Mouse (Mus musculus) neural tube, embryonic 14.5 days (tissue): ENCODE results near the gene Bco2. TPM values are rescaled to one million over a fixed set of nuclear protein-coding genes. Genes with fewer than 3 reads are reported as not detected.
A peak's percentile ranks its signal among the peaks of the same experiment; 100 is the strongest.

Source experiments
- ATAC-seq: fragments of 200-750 bp; cut with Nextera tagmentation; 2 replicates; pipeline ENCODE4 v1.8.0; 2017; ENCODE audit warnings: low read depth, mild to moderate bottlenecking, moderate TSS enrichment, moderate library complexity
- H3K27ac ChIP-seq: fragments of 300-500 bp; sonication (generic); 2 replicates; pipeline ENCODE4 v1.5.1; 2014; ENCODE audit warnings: low read depth, mild to moderate bottlenecking, control low read depth, low read length, moderate library complexity, mixed read lengths
- H3K27me3 ChIP-seq: fragments of 300-500 bp; sonication (generic); 2 replicates; pipeline ENCODE4 v1.6.1; 2014; ENCODE audit warnings: low read length; ENCODE audit not compliant: control insufficient read depth, insufficient read depth
- H3K36me3 ChIP-seq: fragments of 300-500 bp; sonication (generic); 2 replicates; pipeline ENCODE4 v1.6.1; 2014; ENCODE audit warnings: low read length, mixed read lengths; ENCODE audit not compliant: control insufficient read depth, insufficient read depth
- H3K4me1 ChIP-seq: fragments of 300-500 bp; sonication (generic); 2 replicates; pipeline ENCODE4 v1.6.1; 2014; ENCODE audit warnings: low read length; ENCODE audit not compliant: control insufficient read depth, insufficient read depth
- H3K4me2 ChIP-seq: fragments of 300-500 bp; sonication (generic); 2 replicates; pipeline ENCODE4 v1.6.1; 2014; ENCODE audit warnings: mild to moderate bottlenecking, low read depth, low read length, control low read depth
- H3K4me3 ChIP-seq: fragments of 300-500 bp; sonication (generic); 2 replicates; pipeline ENCODE4 v1.5.1; 2014; ENCODE audit warnings: low read depth, low read length, control low read depth, mixed read lengths
- H3K9ac ChIP-seq: fragments of 300-500 bp; sonication (generic); replicated peaks from 2 replicates; pipeline ENCODE4 v1.6.1; 2014; ENCODE audit warnings: low read depth, mild to moderate bottlenecking, control low read depth, low read length, mixed read lengths
- H3K9me3 ChIP-seq: fragments of 300-500 bp; sonication (generic); 2 replicates; pipeline ENCODE4 v1.6.1; 2016; ENCODE audit warnings: low read length; ENCODE audit not compliant: control insufficient read depth
- WGBS: fragments of 180-500 bp; shearing (Covaris S2); extraction: QIAGEN DNeasy Blood & Tissue Kit; methylation state at CpG from one replicate; pipeline ENCODE4 v1.1.7; 2014; 5-methylcytosine and 5-hydroxymethylcytosine counted together
- polyA plus RNA-seq: library from polyadenylated mRNA; unstranded; fragments of >200 nt; fragmentation: Nextera tagmentation; extraction: Ambion mirVana; gene quantifications from 2 replicates; pipeline ENCODE4 v1.2.1, GENCODE M21; 2014

Gene Bco2
- polyA plus RNA-seq, 1 experiment from 2014 or later, result 0.11 TPM

GRCm38 (mm10) chr9:50565940-50566339 is 11.0 kb upstream of the Bco2 start:
- Histone ChIP-seq H3K9ac (no peak overlapping the region), H3K27ac (no peak overlapping the region), H3K36me3 (no peaks in the 10 kb centered on the region), H3K27me3 (no peaks in the 10 kb centered on the region), H3K4me2 (no peak overlapping the region), H3K4me3 (no peak overlapping the region), H3K9me3 (no peaks in the 10 kb centered on the region), H3K4me1 (no peaks in the 10 kb centered on the region)
- 86% methylated on average over 4 of the region's 4 CpGs for WGBS
- ATAC-seq, result no peak

GRCm38 (mm10) chr9:50565173-50565572 is 10.2 kb upstream of the Bco2 start:
- 81% methylated on average over 7 of the region's 7 CpGs for WGBS
- H3K9me3 ChIP-seq, result no peaks in the 10 kb centered on the region
- H3K9ac ChIP-seq, result no peak overlapping the region
- no peak overlapping the region for H3K4me2 ChIP-seq
- no peak overlapping the region for H3K27ac ChIP-seq
- no peaks in the 10 kb centered on the region for H3K27me3 ChIP-seq
- ATAC-seq, result no peak
- no peaks in the 10 kb centered on the region for H3K36me3 ChIP-seq
- no peak overlapping the region for H3K4me3 ChIP-seq
- H3K4me1 ChIP-seq, result no peaks in the 10 kb centered on the region

- Histone ChIP-seq H3K4me2 (no peak overlapping the region), H3K36me3 (no peaks in the 10 kb centered on the region), H3K4me1 (no peaks in the 10 kb centered on the region), H3K27ac (no peak overlapping the region), H3K27me3 (no peaks in the 10 kb centered on the region), H3K4me3 (no peak overlapping the region), H3K9me3 (no peaks in the 10 kb centered on the region), H3K9ac (no peak overlapping the region)
- WGBS, result 94% methylated on average over 2 of the region's 2 CpGs
- ATAC-seq, result no peak
These were observed 7.0 kb upstream of the Bco2 start for GRCm38 (mm10) chr9:50561918-50562360.

- ATAC-seq, result no peak
- Histone ChIP-seq H3K4me2 (no peak within 1 kb of the TSS), H3K36me3 (no peaks in the 10 kb centered on the region), H3K9ac (no peak within 1 kb of the TSS), H3K27ac (no peak within 1 kb of the TSS), H3K4me3 (no peak within 1 kb of the TSS), H3K9me3 (no peaks in the 10 kb centered on the region), H3K27me3 (no peaks in the 10 kb centered on the region), H3K4me1 (no peaks in the 10 kb centered on the region)
- 89% methylated on average over 38 of the region's 38 CpGs for WGBS
These were observed 6.3 kb upstream of the Bco2 start, which contains the start of gene Tex12 for GRCm38 (mm10) chr9:50561145-50561917. Gene Tex12 (minus strand): TSS chr9:50561325.

- Histone ChIP-seq H3K27me3 (no peaks in the 10 kb centered on the region), H3K4me1 (no peaks in the 10 kb centered on the region), H3K4me3 (peak within 1 kb of the TSS; percentile 19; the same call in 1 of the 2 replicates), H3K9ac (peak within 1 kb of the TSS; percentile 41; the same call in 1 of the 2 replicates), H3K36me3 (no peaks in the 10 kb centered on the region), H3K4me2 (peak within 1 kb of the TSS; percentile 47), H3K9me3 (no peaks in the 10 kb centered on the region), H3K27ac (peak within 1 kb of the TSS; percentile 82)
- 17% methylated on average over 12 of the region's 12 CpGs for WGBS
- ATAC-seq, result peak; percentile 93
These were observed 514 bp downstream of the Bco2 start, which contains the start of gene Il18 for GRCm38 (mm10) chr9:50554241-50555093. Gene Il18 (plus strand): TSS chr9:50554827.

GRCm38 (mm10) chr9:50553547-50553946 is 1.4 kb downstream of the Bco2 start:
- H3K4me3 ChIP-seq, result no peak overlapping the region
- 78% methylated on average over 2 of the region's 2 CpGs for WGBS
- H3K4me1 ChIP-seq, result no peaks in the 10 kb centered on the region
- no peak for ATAC-seq
- no peaks in the 10 kb centered on the region for H3K9me3 ChIP-seq
- no peaks in the 10 kb centered on the region for H3K27me3 ChIP-seq
- no peak overlapping the region for H3K27ac ChIP-seq
- H3K9ac ChIP-seq, result no peak overlapping the region
- no peak overlapping the region for H3K4me2 ChIP-seq
- no peaks in the 10 kb centered on the region for H3K36me3 ChIP-seq

- Histone ChIP-seq H3K4me1 (no peaks in the 10 kb centered on the region), H3K4me2 (no peak overlapping the region), H3K9ac (no peak overlapping the region), H3K4me3 (no peak overlapping the region), H3K27ac (no peak overlapping the region), H3K36me3 (no peaks in the 10 kb centered on the region), H3K9me3 (no peaks in the 10 kb centered on the region), H3K27me3 (no peaks in the 10 kb centered on the region)
- 88% methylated on average over 5 of the region's 5 CpGs for WGBS
- no peak for ATAC-seq
These were observed 2.8 kb downstream of the Bco2 start for GRCm38 (mm10) chr9:50552206-50552605.

- Histone ChIP-seq H3K4me1 (no peaks in the 10 kb centered on the region), H3K4me3 (no peak overlapping the region), H3K27me3 (no peaks in the 10 kb centered on the region), H3K9ac (no peak overlapping the region), H3K36me3 (no peaks in the 10 kb centered on the region), H3K4me2 (no peak overlapping the region), H3K9me3 (no peaks in the 10 kb centered on the region), H3K27ac (no peak overlapping the region)
- no peak for ATAC-seq
- 90% methylated on average over 4 of the region's 4 CpGs for WGBS
These were observed 6.0 kb downstream of the Bco2 start for GRCm38 (mm10) chr9:50548936-50549335.
